Mouse (Mus musculus) frontal cortex, postnatal 14 days (tissue): ENCODE data around the gene Crybg1.
"Not testable (repeated sequence)": the region's sequence is repeated elsewhere in the genome, so short reads cannot be mapped to it uniquely, and the experiment has no call there.

Experiments used
- DNase-seq, 2 experiments: peaks; one replicate each; pipeline ENCODE4 v3.0.0; 2022; ENCODE audit warnings: low spot score in 2 of 2

The Crybg1 gene

GRCm38 (mm10) chr10:43964943-43965342 lies 183.7 kb downstream of the Crybg1 start:
- no peak for DNase-seq

GRCm38 (mm10) chr10:43953942-43954341 lies 194.7 kb downstream of the Crybg1 start:
- DNase-seq, result peak in 1 of 2 experiments; percentile 47

- DNase-seq, result no peak
Measured at GRCm38 (mm10) chr10:43945435-43945834, 203.2 kb downstream of the Crybg1 start.

GRCm38 (mm10) chr10:43943736-43944135 lies 204.9 kb downstream of the Crybg1 start:
- no peak for DNase-seq

GRCm38 (mm10) chr10:43939136-43939662 lies 209.5 kb downstream of the Crybg1 start:
- DNase-seq, result no peak

- DNase-seq, result no peak
Measured at GRCm38 (mm10) chr10:43928596-43928995, 220.1 kb downstream of the Crybg1 start.

GRCm38 (mm10) chr10:43927736-43928135 lies 220.9 kb downstream of the Crybg1 start:
- DNase-seq, result no peak

GRCm38 (mm10) chr10:43925776-43926175 lies 222.9 kb downstream of the Crybg1 start:
- not testable (repeated sequence) for DNase-seq

GRCm38 (mm10) chr10:43923096-43923495 lies 225.6 kb downstream of the Crybg1 start:
- DNase-seq, result no peak

- DNase-seq, result peak; percentile 35 to 84
Measured at GRCm38 (mm10) chr10:43918696-43919608, 229.7 kb downstream of the Crybg1 start.

- DNase-seq, result no peak
Measured at GRCm38 (mm10) chr10:43916737-43917136, 231.9 kb downstream of the Crybg1 start.

GRCm38 (mm10) chr10:43916181-43916580 lies 232.5 kb downstream of the Crybg1 start:
- no peak for DNase-seq

- DNase-seq, result no peak
Measured at GRCm38 (mm10) chr10:43912236-43912635, 236.4 kb downstream of the Crybg1 start.

GRCm38 (mm10) chr10:43910873-43911142 lies 237.8 kb downstream of the Crybg1 start:
- no peak for DNase-seq

- DNase-seq, result no peak
Measured at GRCm38 (mm10) chr10:43910032-43910872, 238.4 kb downstream of the Crybg1 start.

GRCm38 (mm10) chr10:43904569-43904968 lies 244.1 kb downstream of the Crybg1 start:
- DNase-seq, result no peak

- peak; percentile 87 to 94 for DNase-seq
Measured at GRCm38 (mm10) chr10:43901578-43902194, 247.0 kb downstream of the Crybg1 start, which contains the start of the genes Qrsl1 and Rtn4ip1. Gene Qrsl1 (minus strand): TSS chr10:43901745. Gene Rtn4ip1 (plus strand): TSS chr10:43901807.

- no peak for DNase-seq
Measured at GRCm38 (mm10) chr10:43900883-43901570, 247.6 kb downstream of the Crybg1 start.
